Mouse (Mus musculus) cerebellum, adult 2 months (tissue): ENCODE data around the gene Sugt1. TPM values are rescaled to one million over a fixed set of nuclear protein-coding genes. Genes with fewer than 3 reads are reported as not detected.

Experiments
- DNase-seq, 2 experiments: peaks; one replicate each; pipeline ENCODE4 v3.0.0; 2021
- H3K27ac ChIP-seq: fragments of 200-500 bp; 2 replicates; pipeline ENCODE4 v1.5.1; 2012; ENCODE audit warnings: low read length, control low read depth, inconsistent platforms; ENCODE audit not compliant: insufficient read depth
- H3K27me3 ChIP-seq: fragments of 200-500 bp; 2 replicates; pipeline ENCODE4 v1.6.1; 2012; ENCODE audit warnings: inconsistent platforms, mild to moderate bottlenecking, low read length, moderate library complexity; ENCODE audit not compliant: control insufficient read depth, insufficient read depth
- H3K4me1 ChIP-seq: fragments of 200-500 bp; 2 replicates; pipeline ENCODE4 v1.6.1; 2011; ENCODE audit warnings: low read length; ENCODE audit not compliant: control insufficient read depth, insufficient read depth
- H3K4me3 ChIP-seq: fragments of 200-500 bp; replicated peaks from 2 replicates; pipeline ENCODE3; 2011; ENCODE audit warnings: mild to moderate bottlenecking, low read depth, low read length, control low read depth; ENCODE audit not compliant: insufficient read depth
- CTCF ChIP-seq: fragments of 200-500 bp; IDR thresholded peaks from 2 replicates; pipeline ENCODE4 v1.5.1; 2011; ENCODE audit warnings: low read depth, mild to moderate bottlenecking, control low read depth, low read length, moderate library complexity, borderline replicate concordance; ENCODE audit not compliant: insufficient read depth
- POLR2A ChIP-seq: fragments of 200-500 bp; IDR thresholded peaks from 2 replicates; pipeline ENCODE4 v1.6.1; 2011; ENCODE audit warnings: low read length, control low read depth, borderline replicate concordance; ENCODE audit not compliant: insufficient read depth
- WGBS: fragments of 180-500 bp; shearing (Covaris S2); methylation state at CpG from one replicate; pipeline ENCODE4 v1.1.7; 2018; 5-methylcytosine and 5-hydroxymethylcytosine counted together
- polyA plus RNA-seq: library from polyadenylated mRNA; depleted of rRNA; stranded (reverse); fragments of >200 nt; gene quantifications from 2 replicates; pipeline ENCODE4 v1.2.3, GENCODE M21; 2012

Gene Sugt1
- polyA plus RNA-seq, 1 experiment = 40.3 TPM

DNA sequence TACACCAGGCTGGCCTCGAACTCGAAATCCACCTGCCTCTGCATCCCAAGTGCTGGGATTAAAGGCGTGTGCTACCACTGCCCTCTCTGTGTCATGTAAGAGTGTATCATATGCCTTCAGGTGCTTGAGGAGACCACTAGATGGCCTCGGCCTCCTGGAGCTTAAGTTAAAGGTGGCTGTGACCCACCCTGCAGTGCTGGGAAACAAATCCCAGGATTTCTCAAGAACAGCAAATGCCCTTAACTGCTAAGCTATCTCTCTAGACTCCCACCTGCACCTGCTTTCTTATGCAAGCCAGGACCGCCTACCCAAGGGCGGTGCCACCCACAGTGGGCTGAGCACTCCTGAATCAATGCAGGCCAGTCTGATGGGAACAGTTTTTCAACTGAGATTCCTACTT lies 22.7 kb upstream of the Sugt1 start:
- WGBS = 81% methylated on average over 6 of the region's 6 CpGs
- Histone ChIP-seq H3K4me1 (no peaks in the 10 kb centered on the region), H3K27ac (no peak overlapping the region), H3K4me3 (no peak overlapping the region), H3K27me3 (no peaks in the 10 kb centered on the region)
- TF ChIP-seq CTCF = 0 out of 2 replicates have a peak, but pooled peaks have one; percentile 6
- TF ChIP-seq POLR2A = no peak
- no peak for DNase-seq

DNA sequence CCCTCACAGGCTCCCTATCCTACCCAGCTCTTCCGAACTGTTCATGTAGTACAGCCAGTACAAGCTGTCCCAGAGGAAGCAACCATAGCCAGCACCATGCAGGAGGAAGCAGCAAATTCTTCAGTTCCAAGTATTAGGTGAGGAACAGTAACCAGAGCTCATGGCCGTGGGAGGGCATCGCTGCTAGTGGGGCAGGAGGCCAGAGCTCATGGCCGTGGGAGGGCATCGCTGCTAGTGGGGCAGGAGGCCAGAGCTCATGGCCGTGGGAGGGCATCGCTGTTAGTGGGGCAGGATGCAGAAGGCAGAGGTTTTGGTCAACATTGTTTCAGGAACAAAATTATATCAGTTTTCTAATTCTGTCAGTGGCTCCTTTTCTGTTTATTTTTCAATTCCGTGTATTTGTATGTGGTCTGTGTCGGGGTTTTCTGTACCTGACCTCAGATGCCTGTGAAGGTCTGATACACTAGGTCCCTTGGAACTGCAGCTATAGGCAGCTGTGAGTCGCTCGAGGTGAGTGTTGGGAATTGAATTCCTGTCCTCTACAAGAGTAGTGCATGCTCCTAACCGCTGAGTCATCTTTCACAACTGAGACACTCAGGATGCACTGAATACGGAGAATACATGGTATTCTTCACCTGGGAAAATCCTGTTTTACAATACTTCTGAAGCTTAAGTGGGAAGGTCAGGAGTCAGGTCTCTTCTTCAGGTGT lies 13.9 kb upstream of the Sugt1 start:
- DNase-seq = no peak
- no peak for TF ChIP-seq POLR2A
- no peak for TF ChIP-seq CTCF

DNA sequence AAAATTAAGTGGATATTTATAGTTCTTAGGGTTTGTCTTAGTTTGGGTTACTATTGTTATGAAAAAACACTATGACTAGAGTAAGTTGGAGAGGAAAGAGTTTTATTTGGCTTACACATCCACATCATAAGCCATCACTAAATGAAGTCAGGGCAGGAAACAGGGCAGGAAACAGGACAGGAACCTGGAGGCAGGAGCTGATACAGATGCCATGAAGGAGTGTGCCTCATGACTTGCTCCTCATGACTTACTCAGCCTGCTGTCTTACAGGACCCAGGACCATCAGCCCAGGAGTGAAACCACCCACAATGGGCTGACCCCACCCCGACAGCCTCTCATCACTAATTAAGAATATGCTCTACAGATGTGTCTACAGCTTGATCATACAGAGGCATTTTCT lies 13.1 kb upstream of the Sugt1 start:
- TF ChIP-seq POLR2A = no peak
- no peak for TF ChIP-seq CTCF
- Histone ChIP-seq H3K27ac (no peak overlapping the region), H3K4me3 (no peak overlapping the region), H3K4me1 (no peaks in the 10 kb centered on the region), H3K27me3 (no peaks in the 10 kb centered on the region)
- 94% methylated on average over 1 of the region's 1 CpGs for WGBS
- no peak for DNase-seq

More for the DNA sequence above, 13.9 kb upstream of the Sugt1 start:
- H3K27me3 ChIP-seq = no peaks in the 10 kb centered on the region
- no peak overlapping the region for H3K4me3 ChIP-seq
- H3K27ac ChIP-seq = no peak overlapping the region
- WGBS = 76% methylated on average over 13 of the region's 13 CpGs
- H3K4me1 ChIP-seq = no peaks in the 10 kb centered on the region

DNA sequence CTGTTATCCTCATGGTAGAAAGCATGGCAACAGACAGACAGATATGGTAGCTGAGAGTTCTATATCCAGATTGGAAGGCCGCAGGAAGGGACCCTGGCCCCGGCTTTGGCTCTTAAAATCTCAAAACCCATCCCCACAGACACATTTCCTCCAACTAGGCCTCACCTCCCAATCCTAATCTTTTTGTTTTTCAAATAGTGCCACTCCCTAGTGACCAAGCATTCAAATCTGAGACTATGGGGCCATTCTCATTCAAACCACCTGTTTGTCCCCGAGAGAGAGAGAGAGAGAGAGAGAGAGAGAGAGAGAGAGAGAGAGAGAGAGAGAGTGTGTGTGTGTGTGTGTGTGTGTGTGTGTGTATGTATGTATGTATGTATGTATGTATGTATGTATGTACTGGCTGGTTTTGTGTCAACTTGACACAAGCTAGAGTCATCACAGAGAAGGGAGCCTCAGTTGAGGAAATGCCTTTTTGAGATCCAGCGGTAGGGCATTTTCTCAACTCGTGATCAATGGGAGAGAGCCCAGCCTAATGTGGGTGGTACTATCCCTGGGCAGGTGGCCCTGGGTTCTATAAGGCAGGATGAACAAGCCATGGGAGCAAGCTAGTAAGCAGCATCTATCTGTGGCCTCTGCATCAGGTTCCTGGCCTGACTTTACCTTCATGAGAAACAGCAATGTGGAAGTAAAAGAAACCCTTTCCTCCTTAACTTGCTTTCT lies 3.8 kb upstream of the Sugt1 start:
- no peak for DNase-seq
- no peak for TF ChIP-seq POLR2A
- no peak for TF ChIP-seq CTCF
- no peak overlapping the region for H3K4me3 ChIP-seq
- WGBS = 82% methylated on average over 5 of the region's 5 CpGs
- no peaks in the 10 kb centered on the region for H3K27me3 ChIP-seq
- H3K4me1 ChIP-seq = peaks cover 4% of the 10 kb centered on the region; the same call in 1 of the 2 replicates
- H3K27ac ChIP-seq = no peak overlapping the region

DNA sequence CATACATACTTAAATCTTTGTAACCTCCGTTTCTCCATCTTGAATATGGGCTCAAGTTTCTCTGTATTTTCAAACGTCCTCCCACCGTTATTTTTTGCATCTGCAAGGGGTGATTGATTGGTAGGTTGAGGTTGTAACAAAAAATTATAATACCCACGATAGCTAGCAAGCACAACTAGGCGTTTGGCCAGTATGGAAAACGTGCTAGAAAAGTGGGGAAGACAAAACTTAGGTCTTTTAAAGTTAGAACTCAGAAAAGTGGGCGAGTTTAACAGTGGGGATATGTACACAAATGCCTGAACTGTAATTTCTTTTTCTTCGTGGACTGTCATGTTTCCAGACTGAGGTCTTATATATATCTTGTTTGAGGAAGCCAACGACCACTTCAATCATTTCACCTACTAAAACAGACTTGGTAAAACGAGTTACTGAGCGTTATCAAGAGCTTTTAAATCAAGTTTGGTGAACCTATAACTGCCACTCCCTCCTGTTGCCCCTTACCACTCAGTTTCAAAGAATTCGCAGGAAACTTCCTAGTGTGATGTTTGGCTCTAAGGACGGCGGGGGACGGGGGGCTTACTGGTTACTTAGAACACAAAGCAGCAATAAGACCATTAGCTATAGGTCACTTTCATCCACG lies 872 bp upstream of the Sugt1 start:
- TF ChIP-seq CTCF (no peak), POLR2A (no peak)
- DNase-seq = no peak
- Histone ChIP-seq H3K27ac (peak overlapping the region; percentile 99), H3K27me3 (no peaks in the 10 kb centered on the region), H3K4me3 (peak overlapping the region; percentile 95), H3K4me1 (peaks cover 5% of the 10 kb centered on the region; the same call in 1 of the 2 replicates)
- WGBS = 36% methylated on average over 16 of the region's 16 CpGs

- 2% methylated on average over 9 of the region's 9 CpGs for WGBS
- H3K27ac ChIP-seq = peak overlapping the region; percentile 41; the same call in 1 of the 2 replicates
- no peaks in the 10 kb centered on the region for H3K27me3 ChIP-seq
- H3K4me1 ChIP-seq = peaks cover 5% of the 10 kb centered on the region; the same call in 1 of the 2 replicates
- no peak for DNase-seq
- H3K4me3 ChIP-seq = peak overlapping the region; percentile 95
- TF ChIP-seq CTCF = no peak
- no peak for TF ChIP-seq POLR2A
Observed at GRCm38 (mm10) chr14:79587852-79588229, 350 bp downstream of the Sugt1 start.

DNA sequence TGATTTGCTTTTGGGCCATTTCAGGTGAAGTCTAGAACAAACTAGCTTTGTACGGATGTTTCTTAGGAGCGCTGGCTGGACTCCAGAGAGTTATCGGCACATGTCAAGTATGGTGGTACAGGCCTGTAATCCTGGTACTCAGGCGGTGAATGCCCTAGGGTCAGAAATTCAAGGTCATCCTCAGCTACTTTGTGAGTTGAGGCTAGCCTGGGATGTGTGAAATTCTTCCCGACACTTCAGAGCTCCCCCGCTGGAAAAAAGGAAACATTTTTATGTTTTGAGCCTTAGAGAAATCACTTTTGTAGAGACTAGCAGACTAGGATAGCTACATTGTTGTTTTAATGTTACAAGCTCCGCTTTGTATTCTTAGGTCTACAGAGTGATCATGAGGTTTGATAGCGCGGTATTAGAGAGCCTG lies 1.1 kb downstream of the Sugt1 start:
- peak in 1 of 2 experiments; percentile 22 for DNase-seq
- Histone ChIP-seq H3K27ac (peak overlapping the region; percentile 47; the same call in 1 of the 2 replicates), H3K27me3 (no peaks in the 10 kb centered on the region), H3K4me3 (peak overlapping the region; percentile 46), H3K4me1 (peaks cover 5% of the 10 kb centered on the region; the same call in 1 of the 2 replicates)
- TF ChIP-seq POLR2A (no peak), CTCF (no peak)
- 65% methylated on average over 9 of the region's 9 CpGs for WGBS
